Mouse (Mus musculus) CD4-positive, CD25-positive, alpha-beta regulatory T cell, adult 9 weeks (primary cell): Measurements from ENCODE around the gene Ror2. TPM values are rescaled to one million over a fixed set of nuclear protein-coding genes. Genes with fewer than 3 reads are reported as not detected.

Experiments
- polyA plus RNA-seq: library from polyadenylated mRNA; unstranded; fragments of 100-300 nt; shearing (Covaris generic); gene quantifications from one replicate; pipeline ENCODE4 v1.2.1, GENCODE M21; 2017

The Ror2 gene
- polyA plus RNA-seq: not detected

DNA sequence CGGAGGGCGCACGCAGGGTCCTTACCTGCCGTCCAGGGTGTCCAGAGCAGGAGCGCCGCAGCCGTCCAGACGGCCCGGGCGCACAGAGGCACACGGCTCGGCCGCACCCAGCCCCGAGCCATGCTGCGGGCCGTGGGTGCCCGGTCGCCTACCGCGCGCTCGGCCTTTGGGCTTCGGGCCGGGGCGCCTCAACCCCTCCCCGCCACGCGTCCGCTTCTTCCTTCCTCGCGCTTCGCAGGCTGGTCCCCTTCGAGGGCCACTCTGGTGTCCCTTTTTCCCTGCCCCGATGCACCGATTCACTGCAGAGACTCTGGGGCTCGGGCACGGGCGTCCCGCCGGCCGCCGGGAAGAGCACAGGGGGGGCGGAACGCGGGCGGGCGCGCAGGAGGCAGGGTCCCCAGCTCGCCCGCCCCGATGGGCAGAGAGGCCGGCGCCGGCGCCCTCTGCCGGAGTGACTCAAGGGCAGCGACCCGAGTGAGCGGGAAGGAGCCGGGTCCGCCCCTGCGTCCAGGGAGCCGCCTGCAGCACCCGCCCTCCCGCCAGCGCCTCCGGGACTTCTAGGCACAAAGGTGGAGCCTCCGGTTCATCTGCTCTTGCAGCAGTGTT lies at the start of gene Ror2:
Ror2 (minus strand) TSS at position 369 of the 606 bp plus-strand sequence.

Other genes with a start within 250 kb of the Ror2 start
- gene Sptlc1, start 91.3 kb upstream of the Ror2 start, polyA plus RNA-seq: 54.5 TPM
- not detected for gene Msx2, start 186.9 kb upstream of the Ror2 start, polyA plus RNA-seq